Mouse (Mus musculus): ENCODE measurements at regions not wholly inside any gene's neighbourhood (a gene's known extent, or its start where the extent isn't known, plus 50 kb on each side); places are given as distances from the start of the nearest gene placed in this dataset.

GRCm38 (mm10) chr14:86322365-86322764 is 818.7 kb downstream of the Diaph3 start:
- ATAC-seq (replicated peaks; ENCODE audit: poor library complexity) = no peak

- no peak for ATAC-seq (replicated peaks; ENCODE audit: poor library complexity)
Observed at GRCm38 (mm10) chr14:86315974-86316373, 825.1 kb downstream of the Diaph3 start.

- no peak for ATAC-seq (replicated peaks; ENCODE audit: poor library complexity)
Observed at GRCm38 (mm10) chr14:86308949-86309543, 832.0 kb downstream of the Diaph3 start.

- ATAC-seq (replicated peaks; ENCODE audit: poor library complexity) = no peak
Observed at GRCm38 (mm10) chr14:86307806-86308205, 833.2 kb downstream of the Diaph3 start.

- no peak for ATAC-seq (replicated peaks; ENCODE audit: poor library complexity)
Observed at GRCm38 (mm10) chr14:86301666-86302065, 839.4 kb downstream of the Diaph3 start.

GRCm38 (mm10) chr14:86300811-86301210 is 840.2 kb downstream of the Diaph3 start:
- ATAC-seq (replicated peaks; ENCODE audit: poor library complexity) = no peak

- no peak for ATAC-seq (replicated peaks; ENCODE audit: poor library complexity)
Observed at GRCm38 (mm10) chr14:86297991-86298390, 843.0 kb downstream of the Diaph3 start.

GRCm38 (mm10) chr14:86294606-86295005 is 846.4 kb downstream of the Diaph3 start:
- ATAC-seq (replicated peaks; ENCODE audit: poor library complexity) = peak; percentile 57

GRCm38 (mm10) chr14:86293804-86294203 is 847.2 kb downstream of the Diaph3 start:
- no peak for ATAC-seq (replicated peaks; ENCODE audit: poor library complexity)

- ATAC-seq (replicated peaks; ENCODE audit: poor library complexity) = no peak
Observed at GRCm38 (mm10) chr14:86293371-86293770, 847.7 kb downstream of the Diaph3 start.

- no peak for ATAC-seq (replicated peaks; ENCODE audit: poor library complexity)
Observed at GRCm38 (mm10) chr14:86290556-86290955, 850.5 kb downstream of the Diaph3 start.

GRCm38 (mm10) chr14:86261640-86262230 is 879.3 kb downstream of the Diaph3 start:
- no peak for ATAC-seq (replicated peaks; ENCODE audit: poor library complexity)

GRCm38 (mm10) chr14:86254196-86254595 is 886.8 kb downstream of the Diaph3 start:
- ATAC-seq (replicated peaks; ENCODE audit: poor library complexity) = no peak

GRCm38 (mm10) chr14:86251617-86252016 is 889.4 kb downstream of the Diaph3 start:
- ATAC-seq (replicated peaks; ENCODE audit: poor library complexity) = no peak

- no peak for ATAC-seq (replicated peaks; ENCODE audit: poor library complexity)
Observed at GRCm38 (mm10) chr14:86247686-86248085, 893.3 kb downstream of the Diaph3 start.

GRCm38 (mm10) chr14:86246770-86247169 is 894.3 kb downstream of the Diaph3 start:
- ATAC-seq (replicated peaks; ENCODE audit: poor library complexity) = no peak

- peak; percentile 78 for ATAC-seq (replicated peaks; ENCODE audit: poor library complexity)
Observed at GRCm38 (mm10) chr14:86243662-86244061, 897.4 kb downstream of the Diaph3 start.

GRCm38 (mm10) chr14:86242836-86243235 is 898.2 kb downstream of the Diaph3 start:
- ATAC-seq (replicated peaks; ENCODE audit: poor library complexity) = no peak

- no peak for ATAC-seq (replicated peaks; ENCODE audit: poor library complexity)
Observed at GRCm38 (mm10) chr14:86239090-86239489, 901.9 kb downstream of the Diaph3 start.

GRCm38 (mm10) chr14:86233305-86233704 is 907.7 kb downstream of the Diaph3 start:
- ATAC-seq (replicated peaks; ENCODE audit: poor library complexity) = 0 out of 2 replicates have a peak, but pooled peaks have one; percentile 23

GRCm38 (mm10) chr14:86230609-86231008 is 910.4 kb downstream of the Diaph3 start:
- ATAC-seq (replicated peaks; ENCODE audit: poor library complexity) = no peak

- no peak for ATAC-seq (replicated peaks; ENCODE audit: poor library complexity)
Observed at GRCm38 (mm10) chr14:86229755-86230154, 911.3 kb downstream of the Diaph3 start.

GRCm38 (mm10) chr14:86215711-86216110 is 925.3 kb downstream of the Diaph3 start:
- peak; percentile 81 for ATAC-seq (replicated peaks; ENCODE audit: poor library complexity)

Measured in megakaryocyte progenitor cell, adult 5-6 weeks (primary cell).